Mouse (Mus musculus) liver, adult 2 months (tissue): ENCODE data around the gene Sstr3.

Source experiments
- CTCF ChIP-seq: fragments of 200-500 bp; IDR thresholded peaks from 2 replicates; pipeline ENCODE4 v1.5.1; 2011; ENCODE audit warnings: low read depth, low read length, control low read depth
- POLR2A ChIP-seq: fragments of 200-500 bp; IDR thresholded peaks from 2 replicates; pipeline ENCODE4 v1.6.1; 2011; ENCODE audit warnings: low read length, control low read depth; ENCODE audit not compliant: insufficient read depth; ENCODE audit errors: extremely low read depth

- TF ChIP-seq POLR2A (no peak), CTCF (no peak)
Observed at GRCm38 (mm10) chr15:78548336-78548665, 3.8 kb upstream of the Sstr3 start.
